Mouse (Mus musculus) ES-Bruce4 (cell line): ENCODE data around the gene Gm17571.

Experiments
- CTCF ChIP-seq: IDR thresholded peaks from one replicate; pipeline ENCODE4 v1.8.1; 2011; ENCODE audit warnings: low read depth, low read length
- EP300 ChIP-seq: IDR thresholded peaks from 2 replicates; pipeline ENCODE4 v1.6.1; 2011; ENCODE audit warnings: low read depth, low read length; ENCODE audit not compliant: insufficient read depth
- POLR2A ChIP-seq: IDR thresholded peaks from one replicate; pipeline ENCODE4 v1.8.1; 2011; ENCODE audit warnings: low read length; ENCODE audit not compliant: insufficient read depth

DNA sequence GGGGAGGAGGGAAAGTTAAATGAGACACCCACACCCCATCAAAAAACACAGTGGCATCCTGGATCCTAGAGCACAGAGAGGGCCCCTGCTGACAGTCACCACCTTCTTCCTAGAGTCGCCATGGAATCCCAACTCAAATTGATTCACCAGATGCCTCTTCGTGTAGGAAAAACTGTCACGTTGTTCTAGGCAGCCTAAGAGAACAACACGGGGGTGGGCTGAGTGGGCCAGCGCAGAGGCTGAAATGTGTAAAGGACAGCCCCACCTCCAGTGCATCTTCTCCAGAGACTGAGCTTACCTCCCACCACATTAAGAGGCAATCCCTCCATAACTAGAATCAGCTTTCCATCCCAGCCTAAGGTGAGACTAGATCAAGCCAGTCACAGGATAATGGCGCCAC is 11.2 kb upstream of the Gm17571 start:
- TF ChIP-seq CTCF (no peak), POLR2A (no peak), EP300 (no peak)
